Mouse (Mus musculus) cerebellum, adult 2 months (tissue): Measurements from ENCODE around the gene Gclm.

Experiments used
- CTCF ChIP-seq: fragments of 200-500 bp; IDR thresholded peaks from 2 replicates; pipeline ENCODE4 v1.5.1; 2011; ENCODE audit warnings: low read depth, mild to moderate bottlenecking, control low read depth, low read length, moderate library complexity, borderline replicate concordance; ENCODE audit not compliant: insufficient read depth
- POLR2A ChIP-seq: fragments of 200-500 bp; IDR thresholded peaks from 2 replicates; pipeline ENCODE4 v1.6.1; 2011; ENCODE audit warnings: low read length, control low read depth, borderline replicate concordance; ENCODE audit not compliant: insufficient read depth

GRCm38 (mm10) chr3:122292300-122293222 is 47.2 kb downstream of the Gclm start:
- TF ChIP-seq CTCF (no peak), POLR2A (no peak)
